Mouse (Mus musculus) lung, embryonic 16.5 days (tissue): ENCODE data around the gene Olfr12. TPM values are rescaled to one million over a fixed set of nuclear protein-coding genes. Genes with fewer than 3 reads are reported as not detected.
A peak's percentile ranks its signal among the peaks of the same experiment; 100 is the strongest.

ENCODE experiments used
- ATAC-seq: fragments of 200-750 bp; cut with Nextera tagmentation; 2 replicates; pipeline ENCODE4 v1.8.0; 2017; ENCODE audit warnings: low read depth, mild to moderate bottlenecking, moderate library complexity
- H3K27ac ChIP-seq: fragments of 300-500 bp; sonication (generic); 2 replicates; pipeline ENCODE4 v1.5.1; 2014; ENCODE audit warnings: mild to moderate bottlenecking, control low read depth, low read length
- H3K27me3 ChIP-seq: fragments of 300-500 bp; sonication (generic); 2 replicates; pipeline ENCODE4 v1.6.1; 2014; ENCODE audit warnings: low read depth, low read length, mixed read lengths; ENCODE audit not compliant: control insufficient read depth, insufficient read depth
- H3K36me3 ChIP-seq: fragments of 300-500 bp; sonication (generic); 2 replicates; pipeline ENCODE4 v1.6.1; 2014; ENCODE audit warnings: low read length; ENCODE audit not compliant: control insufficient read depth, insufficient read depth
- H3K4me1 ChIP-seq: fragments of 300-500 bp; sonication (generic); replicated peaks from 2 replicates; pipeline ENCODE4 v1.6.1; 2014; ENCODE audit warnings: low read length, mixed read lengths; ENCODE audit not compliant: control insufficient read depth, insufficient read depth
- H3K4me2 ChIP-seq: fragments of 300-500 bp; sonication (generic); 2 replicates; pipeline ENCODE4 v1.6.1; 2014; ENCODE audit warnings: low read depth, low read length, control low read depth
- H3K4me3 ChIP-seq: fragments of 300-500 bp; sonication (generic); 2 replicates; pipeline ENCODE4 v1.5.1; 2014; ENCODE audit warnings: mild to moderate bottlenecking, low read length, control low read depth
- H3K9ac ChIP-seq: fragments of 300-500 bp; sonication (generic); 2 replicates; pipeline ENCODE4 v1.6.1; 2014; ENCODE audit warnings: low read length, control low read depth
- H3K9me3 ChIP-seq: fragments of 300-500 bp; sonication (generic); 2 replicates; pipeline ENCODE4 v1.6.1; 2016; ENCODE audit warnings: low read length; ENCODE audit not compliant: control insufficient read depth
- WGBS: fragments of 180-500 bp; shearing (Covaris S2); extraction: QIAGEN DNeasy Blood & Tissue Kit; methylation state at CpG from one replicate; pipeline ENCODE4 v1.1.7; 2014; 5-methylcytosine and 5-hydroxymethylcytosine counted together
- polyA plus RNA-seq: library from polyadenylated mRNA; unstranded; fragments of >200 nt; fragmentation: Nextera tagmentation; extraction: Ambion mirVana; gene quantifications from 2 replicates; pipeline ENCODE4 v1.2.1, GENCODE M21; 2015

Gene Olfr12
- polyA plus RNA-seq, 1 experiment from 2014 or later = not detected

DNA sequence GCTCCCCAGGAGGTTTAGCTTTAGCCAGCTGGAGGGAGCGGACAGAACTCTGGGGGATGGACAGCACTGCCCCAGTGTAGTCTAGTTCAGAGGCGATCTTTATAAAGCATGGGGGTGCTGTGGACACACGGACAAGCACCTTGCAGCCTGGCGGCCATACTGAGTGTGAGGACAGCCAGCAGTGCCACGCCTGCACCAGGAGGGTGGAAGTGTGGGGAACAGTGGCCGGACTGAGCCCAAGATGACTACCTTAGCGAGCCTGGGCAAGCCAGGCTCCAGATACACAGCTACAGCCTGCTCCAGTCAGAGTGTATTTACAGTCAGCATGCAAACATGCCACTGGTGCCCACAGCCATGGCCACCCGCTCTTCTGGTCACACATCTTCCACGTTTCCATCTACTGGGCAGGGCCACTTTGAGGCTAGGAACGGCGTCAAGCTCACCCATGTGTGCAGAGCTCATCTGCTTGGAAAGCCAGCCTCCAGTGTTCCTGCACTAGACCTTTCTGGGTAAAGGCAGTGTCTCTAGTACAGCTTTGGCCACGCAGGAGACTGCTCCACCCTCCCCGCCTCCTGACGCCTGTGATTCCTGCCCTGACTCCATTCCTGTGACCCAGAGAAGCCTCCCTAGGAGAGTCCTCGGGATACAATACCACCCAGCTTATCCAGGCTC, 20.0 kb downstream of the Olfr12 start:
- no peak overlapping the region for H3K27ac ChIP-seq
- H3K36me3 ChIP-seq = peaks cover 13% of the 10 kb centered on the region
- H3K4me1 ChIP-seq = peaks cover 8% of the 10 kb centered on the region
- H3K4me2 ChIP-seq = no peak overlapping the region
- no peak overlapping the region for H3K4me3 ChIP-seq
- H3K27me3 ChIP-seq = no peaks in the 10 kb centered on the region
- 88% methylated on average over 15 of the region's 15 CpGs for WGBS
- no peak for ATAC-seq
- H3K9me3 ChIP-seq = no peaks in the 10 kb centered on the region
- no peak overlapping the region for H3K9ac ChIP-seq

DNA sequence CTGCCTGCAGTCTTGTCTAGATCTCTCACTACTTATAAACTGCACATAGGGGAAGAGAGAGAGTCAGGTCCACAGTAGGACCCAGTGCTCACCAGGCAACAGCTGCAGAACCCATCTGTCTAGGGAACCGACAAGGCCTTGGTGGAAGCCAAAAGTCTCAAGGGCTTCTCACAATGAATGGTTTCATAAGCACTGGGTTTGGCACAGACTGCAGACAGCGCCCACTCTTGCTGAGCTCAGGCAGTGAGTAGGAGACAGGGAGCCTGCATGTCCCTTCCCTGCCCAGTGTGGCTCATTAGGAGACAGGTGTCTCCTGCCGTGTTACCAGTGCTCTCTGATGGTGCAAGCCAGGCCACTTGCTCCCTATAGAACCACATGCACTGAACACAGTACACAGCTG, 20.6 kb downstream of the Olfr12 start:
- H3K9ac ChIP-seq = no peak overlapping the region
- ATAC-seq = no peak
- no peaks in the 10 kb centered on the region for H3K9me3 ChIP-seq
- H3K36me3 ChIP-seq = peaks cover 13% of the 10 kb centered on the region
- no peak overlapping the region for H3K27ac ChIP-seq
- no peaks in the 10 kb centered on the region for H3K27me3 ChIP-seq
- peaks cover 8% of the 10 kb centered on the region for H3K4me1 ChIP-seq
- 78% methylated on average over 3 of the region's 3 CpGs for WGBS
- no peak overlapping the region for H3K4me3 ChIP-seq
- no peak overlapping the region for H3K4me2 ChIP-seq

DNA sequence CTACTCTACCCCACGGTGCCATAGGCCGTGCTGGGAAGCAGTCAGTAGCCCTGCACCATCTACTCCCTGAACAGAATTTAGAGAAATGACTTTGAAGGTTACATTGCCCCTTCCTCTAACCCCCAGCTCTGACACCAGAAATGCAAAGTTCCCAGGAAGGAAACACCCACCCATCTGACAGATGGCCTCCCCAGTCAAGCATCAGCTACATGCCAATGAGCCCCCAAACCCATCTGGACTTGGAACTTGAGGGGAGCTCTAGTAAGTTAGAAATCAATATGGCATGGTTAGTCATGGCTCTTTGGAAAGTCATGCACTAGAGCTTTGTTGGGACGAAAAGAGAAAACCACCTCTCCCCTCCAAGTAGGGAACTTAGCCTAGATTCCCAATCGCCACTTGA, 21.1 kb downstream of the Olfr12 start:
- no peak for ATAC-seq
- Histone ChIP-seq H3K4me3 (no peak overlapping the region), H3K9ac (no peak overlapping the region), H3K9me3 (no peaks in the 10 kb centered on the region), H3K4me2 (no peak overlapping the region), H3K4me1 (peaks cover 8% of the 10 kb centered on the region), H3K36me3 (peaks cover 13% of the 10 kb centered on the region), H3K27me3 (no peaks in the 10 kb centered on the region), H3K27ac (no peak overlapping the region)
- 94% methylated on average over 4 of the region's 4 CpGs for WGBS

DNA sequence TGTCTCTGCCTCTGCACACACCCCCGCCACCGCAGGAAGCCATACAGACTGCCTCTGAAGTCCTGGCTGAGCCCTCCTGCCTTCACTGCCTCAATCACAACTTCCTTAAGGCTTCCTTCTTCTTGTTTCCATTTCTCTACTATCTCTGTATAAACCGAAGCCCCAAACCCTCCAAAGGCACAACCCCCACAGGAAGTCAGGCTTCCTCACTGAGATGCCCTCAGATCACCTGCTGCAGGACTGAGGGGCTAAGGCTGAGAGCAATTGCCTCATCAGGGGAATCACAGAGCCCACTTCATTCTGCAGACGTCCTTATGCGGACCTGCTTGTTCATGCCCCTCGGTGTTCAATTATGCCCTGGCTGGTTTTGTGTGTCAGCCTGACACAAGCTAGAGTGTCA, 22.8 kb downstream of the Olfr12 start:
- Histone ChIP-seq H3K9ac (no peak overlapping the region; the same call in 1 of the 2 replicates), H3K4me2 (no peak overlapping the region), H3K4me3 (no peak overlapping the region)

DNA sequence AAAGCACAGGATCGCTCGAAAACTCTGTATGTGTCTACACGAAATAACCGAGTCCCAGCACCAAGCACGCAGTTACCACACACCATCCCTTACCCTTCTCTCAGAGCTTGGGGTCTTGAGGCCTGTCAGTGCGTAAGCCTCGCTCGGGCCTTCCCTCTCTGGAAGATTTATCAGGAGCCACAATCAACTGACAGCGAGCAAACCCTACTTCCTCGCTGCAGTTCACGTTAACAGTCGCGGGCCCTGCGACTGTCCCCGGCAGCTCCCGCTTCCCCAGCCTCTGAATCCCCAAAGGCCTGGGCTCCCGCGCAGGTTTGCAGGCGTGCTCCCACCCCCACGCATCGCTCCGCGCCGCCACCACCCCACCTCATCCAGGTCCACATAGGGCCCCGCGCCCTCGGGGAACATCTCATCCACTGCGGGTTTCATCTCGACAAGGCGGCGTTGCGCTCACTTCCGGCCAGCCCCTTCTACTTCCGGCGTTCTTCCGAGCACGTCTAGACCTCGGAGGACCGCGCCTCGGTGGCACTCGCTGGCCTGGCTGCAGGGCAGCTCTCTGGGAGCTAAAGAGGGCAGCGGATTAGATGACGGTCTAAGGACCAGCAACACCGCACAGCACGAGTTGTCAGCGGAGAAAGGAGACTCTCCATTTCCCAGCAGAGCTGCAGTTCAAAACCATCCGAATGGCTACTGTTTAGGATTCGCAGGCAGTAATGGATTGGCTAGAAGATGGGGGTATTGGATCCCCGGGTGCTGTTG, 24.1 kb downstream of the Olfr12 start, which contains the start of gene Cops9:
Cops9 (minus strand) TSS at position 472 of the 759 bp plus-strand sequence.
- ATAC-seq = peak; percentile 95
- H3K4me2 ChIP-seq = peak within 1 kb of the TSS; percentile 65
- peak within 1 kb of the TSS; percentile 61 for H3K27ac ChIP-seq
- H3K27me3 ChIP-seq = no peaks in the 10 kb centered on the region
- peak within 1 kb of the TSS; percentile 79 for H3K4me3 ChIP-seq
- H3K9ac ChIP-seq = peak within 1 kb of the TSS; percentile 97
- H3K9me3 ChIP-seq = no peaks in the 10 kb centered on the region
- H3K36me3 ChIP-seq = peaks cover 10% of the 10 kb centered on the region
- H3K4me1 ChIP-seq = peaks cover 8% of the 10 kb centered on the region
- WGBS = 2% methylated on average over 50 of the region's 50 CpGs

More for the DNA sequence above, 22.8 kb downstream of the Olfr12 start:
- no peaks in the 10 kb centered on the region for H3K9me3 ChIP-seq
- no peak for ATAC-seq
- H3K27me3 ChIP-seq = no peaks in the 10 kb centered on the region
- peaks cover 13% of the 10 kb centered on the region for H3K36me3 ChIP-seq
- H3K4me1 ChIP-seq = peaks cover 8% of the 10 kb centered on the region
- 79% methylated on average over 6 of the region's 6 CpGs for WGBS
- H3K27ac ChIP-seq = no peak overlapping the region

DNA sequence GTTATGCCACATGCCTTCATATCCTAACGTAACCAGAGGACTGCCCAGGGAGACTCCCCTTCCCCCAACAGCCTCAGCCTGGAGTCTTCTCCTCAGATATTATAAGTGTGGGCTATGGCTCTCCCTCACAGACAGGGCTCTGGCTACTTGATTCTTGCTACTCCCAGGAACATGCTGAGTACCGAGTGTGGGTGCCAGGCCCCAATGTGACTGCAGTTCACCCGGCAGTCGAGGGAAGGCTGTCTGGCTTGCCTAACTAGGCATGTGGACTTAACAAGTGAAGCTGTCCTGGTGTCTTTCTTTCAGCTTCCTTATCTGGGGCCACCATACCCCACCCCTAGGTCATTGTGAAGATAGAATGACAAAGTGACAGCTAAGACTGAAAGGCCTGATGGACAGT, 26.1 kb downstream of the Olfr12 start:
- 77% methylated on average over 4 of the region's 4 CpGs for WGBS
- Histone ChIP-seq H3K27me3 (no peaks in the 10 kb centered on the region), H3K9me3 (no peaks in the 10 kb centered on the region), H3K4me1 (peaks cover 8% of the 10 kb centered on the region), H3K4me2 (no peak overlapping the region), H3K36me3 (no peaks in the 10 kb centered on the region), H3K9ac (no peak overlapping the region), H3K27ac (no peak overlapping the region), H3K4me3 (no peak overlapping the region)
- no peak for ATAC-seq

DNA sequence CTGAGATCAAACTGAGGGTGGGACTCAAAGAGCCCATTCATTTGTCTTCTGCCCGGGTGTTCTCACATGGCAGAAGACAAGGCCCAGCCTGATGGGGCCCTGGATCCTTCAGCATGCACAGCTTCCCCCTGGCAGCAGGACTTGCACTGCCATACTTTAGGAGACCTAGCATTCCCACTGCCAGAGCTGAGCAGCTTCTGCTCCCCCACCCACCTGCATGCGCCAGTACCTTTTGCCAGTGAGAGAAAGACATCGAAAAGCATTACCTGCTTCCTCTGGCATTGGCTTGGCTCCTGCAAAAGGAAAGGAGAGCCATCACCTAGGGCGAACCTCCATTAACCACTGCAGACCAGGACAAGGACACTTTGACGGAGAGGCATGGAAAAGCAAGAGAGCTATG, 27.3 kb downstream of the Olfr12 start:
- WGBS = 77% methylated on average over 5 of the region's 5 CpGs
- no peak overlapping the region for H3K9ac ChIP-seq
- H3K4me3 ChIP-seq = no peak overlapping the region
- H3K4me2 ChIP-seq = no peak overlapping the region
- no peaks in the 10 kb centered on the region for H3K36me3 ChIP-seq
- H3K9me3 ChIP-seq = no peaks in the 10 kb centered on the region
- peaks cover 8% of the 10 kb centered on the region for H3K4me1 ChIP-seq
- H3K27ac ChIP-seq = no peak overlapping the region
- ATAC-seq = no peak
- H3K27me3 ChIP-seq = no peaks in the 10 kb centered on the region

DNA sequence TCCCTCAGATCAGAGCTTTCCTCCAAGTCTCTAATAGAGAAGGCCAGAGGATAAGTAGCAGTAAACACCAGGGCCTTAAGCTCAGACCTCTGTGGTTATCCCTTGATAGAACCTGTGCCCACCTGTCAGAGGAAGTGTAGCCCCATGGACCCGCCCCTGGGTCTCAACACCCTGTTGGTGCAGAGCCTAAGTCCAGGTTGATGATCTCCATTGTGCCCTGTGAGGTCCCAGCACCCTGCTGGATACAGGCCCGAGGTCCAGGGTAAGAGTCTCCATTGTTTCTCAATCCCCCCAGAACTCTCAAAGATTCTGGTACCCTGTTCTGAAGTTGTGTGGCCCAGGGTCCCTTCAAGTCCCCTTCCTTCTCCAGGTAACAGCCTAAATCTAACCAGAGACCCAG, 28.5 kb downstream of the Olfr12 start:
- Histone ChIP-seq H3K27me3 (no peaks in the 10 kb centered on the region), H3K4me2 (no peak overlapping the region), H3K4me3 (no peak overlapping the region), H3K9me3 (no peaks in the 10 kb centered on the region), H3K27ac (no peak overlapping the region), H3K36me3 (no peaks in the 10 kb centered on the region), H3K9ac (no peak overlapping the region), H3K4me1 (no peaks in the 10 kb centered on the region)
- WGBS = 46% methylated on average over 2 of the region's 2 CpGs
- no peak for ATAC-seq

DNA sequence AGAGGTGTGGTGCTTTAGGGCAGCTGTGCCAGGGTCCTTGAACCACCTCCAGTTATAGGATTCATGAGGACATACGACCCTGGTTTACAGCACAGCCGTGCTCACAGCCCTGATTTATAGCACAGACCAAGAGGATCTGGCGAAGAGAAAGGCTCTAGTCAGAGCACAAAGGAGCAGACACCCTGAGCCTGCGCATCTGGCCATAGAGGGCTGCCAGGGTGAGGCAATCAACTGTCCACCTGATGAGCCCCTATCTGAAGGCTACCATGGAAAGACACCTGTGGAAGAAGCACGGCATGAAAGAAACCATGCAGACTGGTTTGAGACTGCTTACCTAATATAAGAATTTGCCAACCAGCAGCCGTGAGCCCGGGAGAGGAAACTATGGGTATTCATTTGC, 29.0 kb downstream of the Olfr12 start:
- WGBS = 71% methylated on average over 7 of the region's 7 CpGs
- Histone ChIP-seq H3K36me3 (no peaks in the 10 kb centered on the region), H3K4me1 (no peaks in the 10 kb centered on the region), H3K9me3 (no peaks in the 10 kb centered on the region), H3K27me3 (no peaks in the 10 kb centered on the region), H3K27ac (no peak overlapping the region), H3K4me2 (no peak overlapping the region), H3K9ac (no peak overlapping the region), H3K4me3 (no peak overlapping the region)
- ATAC-seq = no peak
